Mouse (Mus musculus) midbrain, embryonic 15.5 days (tissue): ENCODE data around the gene Ebf1. TPM values are rescaled to one million over a fixed set of nuclear protein-coding genes. Genes with fewer than 3 reads are reported as not detected.

ENCODE experiments used
- ATAC-seq: fragments of 200-750 bp; cut with Nextera tagmentation; replicated peaks from 2 replicates; pipeline ENCODE4 v1.8.0; 2017; ENCODE audit warnings: moderate TSS enrichment
- H3K27ac ChIP-seq: fragments of 300-500 bp; sonication (generic); 2 replicates; pipeline ENCODE4 v1.5.1; 2015; ENCODE audit warnings: mild to moderate bottlenecking, inconsistent platforms
- H3K27me3 ChIP-seq: fragments of 300-500 bp; sonication (generic); replicated peaks from 2 replicates; pipeline ENCODE4 v1.6.1; 2015; ENCODE audit warnings: inconsistent platforms
- H3K36me3 ChIP-seq: fragments of 300-500 bp; sonication (generic); replicated peaks from 2 replicates; pipeline ENCODE4 v1.6.1; 2015; ENCODE audit warnings: inconsistent platforms
- H3K4me1 ChIP-seq: fragments of 300-500 bp; sonication (generic); 2 replicates; pipeline ENCODE4 v1.6.1; 2015; ENCODE audit warnings: inconsistent platforms
- H3K4me2 ChIP-seq: fragments of 300-500 bp; sonication (generic); 2 replicates; pipeline ENCODE4 v1.6.1; 2015; ENCODE audit warnings: inconsistent platforms, mild to moderate bottlenecking, moderate library complexity
- H3K4me3 ChIP-seq: fragments of 300-500 bp; sonication (generic); 2 replicates; pipeline ENCODE4 v1.5.1; 2015; ENCODE audit warnings: mild to moderate bottlenecking, inconsistent platforms
- H3K9ac ChIP-seq: fragments of 300-500 bp; sonication (generic); 2 replicates; pipeline ENCODE4 v1.6.1; 2015; ENCODE audit warnings: mild to moderate bottlenecking, inconsistent platforms
- H3K9me3 ChIP-seq: fragments of 300-500 bp; sonication (generic); 2 replicates; pipeline ENCODE4 v1.6.1; 2016; ENCODE audit warnings: inconsistent platforms
- WGBS: fragments of 180-500 bp; shearing (Covaris S2); methylation state at CpG from one replicate; pipeline ENCODE4 v1.1.7; 2015; ENCODE audit warnings: mixed read lengths; 5-methylcytosine and 5-hydroxymethylcytosine counted together
- polyA plus RNA-seq: library from polyadenylated mRNA; unstranded; fragments of >200 nt; fragmentation: Nextera tagmentation; extraction: Ambion mirVana; gene quantifications from 2 replicates; pipeline ENCODE4 v1.2.1, GENCODE M21; 2015

The Ebf1 gene
- polyA plus RNA-seq, 1 experiment from 2014 or later = 68.9 TPM

DNA sequence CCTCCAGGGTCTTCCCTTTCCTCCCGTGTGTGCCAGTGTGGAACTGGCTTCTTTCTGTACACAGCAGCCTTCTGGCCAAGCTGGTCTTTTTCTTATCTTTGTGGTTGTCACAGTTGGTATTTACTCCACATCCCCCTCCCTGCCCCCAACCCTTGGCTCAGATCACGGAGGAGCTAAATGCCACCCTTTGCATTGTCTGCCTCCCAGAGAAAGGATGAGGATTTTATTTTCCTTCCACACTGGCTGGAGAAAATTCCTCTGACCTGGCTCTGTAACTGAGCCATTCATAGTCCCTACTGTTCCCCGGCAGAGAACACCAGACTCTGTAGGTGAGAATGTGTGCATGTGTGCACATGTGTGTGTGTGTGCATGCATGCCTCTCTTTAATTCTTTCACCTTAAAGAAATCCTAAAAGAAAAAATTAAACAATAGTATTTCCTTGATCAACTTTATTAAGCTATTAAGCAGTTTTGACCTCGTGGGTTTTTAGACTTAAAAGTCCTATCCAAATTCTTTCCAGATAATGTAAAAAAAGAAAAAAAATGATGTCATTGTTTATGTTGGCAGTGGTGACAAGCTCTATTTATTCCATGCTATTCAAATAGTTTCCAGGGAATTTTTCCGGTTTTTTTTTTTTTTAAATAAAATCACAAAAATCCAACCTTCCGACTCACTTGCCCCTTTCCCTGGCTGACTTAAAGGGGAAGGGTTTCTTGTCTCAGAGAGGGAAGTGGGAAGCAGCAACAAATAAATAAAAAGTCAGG, 123.3 kb downstream of the Ebf1 start:
- H3K4me1 ChIP-seq = peaks cover 26% of the 10 kb centered on the region
- peak overlapping the region; percentile 42 for H3K4me2 ChIP-seq
- peak overlapping the region; percentile 58 for H3K27ac ChIP-seq
- ATAC-seq = 0 out of 2 replicates have a peak, but pooled peaks have one; percentile 40
- no peaks in the 10 kb centered on the region for H3K36me3 ChIP-seq
- 11% methylated on average over 6 of the region's 6 CpGs for WGBS
- H3K4me3 ChIP-seq = no peak overlapping the region
- H3K9me3 ChIP-seq = no peaks in the 10 kb centered on the region
- H3K9ac ChIP-seq = no peak overlapping the region
- no peaks in the 10 kb centered on the region for H3K27me3 ChIP-seq

DNA sequence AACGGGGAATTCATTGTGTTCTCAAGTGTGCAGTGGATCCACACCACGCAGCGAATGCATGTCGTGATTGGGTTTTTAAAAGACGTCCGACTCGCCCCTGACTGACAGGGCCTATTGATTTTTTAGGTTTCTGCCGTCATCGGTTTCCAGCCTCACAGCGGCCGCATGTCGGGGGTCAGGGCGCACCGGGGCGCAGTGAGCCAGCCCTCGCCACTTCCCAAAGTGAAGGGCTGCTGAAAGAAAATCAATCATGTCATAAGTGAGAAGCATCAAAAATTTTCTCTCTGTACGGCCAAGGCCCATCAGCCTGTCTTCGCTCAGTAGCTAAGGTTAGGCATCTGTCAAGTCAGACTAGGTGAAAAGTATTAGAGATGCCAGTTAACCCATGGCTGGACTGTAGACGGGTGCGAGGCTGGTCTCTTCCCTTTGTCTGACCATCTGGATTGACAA, 124.0 kb downstream of the Ebf1 start:
- Histone ChIP-seq H3K36me3 (no peaks in the 10 kb centered on the region), H3K9ac (no peak overlapping the region), H3K4me1 (peaks cover 26% of the 10 kb centered on the region), H3K27me3 (no peaks in the 10 kb centered on the region), H3K9me3 (no peaks in the 10 kb centered on the region), H3K4me2 (peak overlapping the region; percentile 42), H3K4me3 (no peak overlapping the region), H3K27ac (peak overlapping the region; percentile 58)
- ATAC-seq = peak; percentile 64; the same call in 1 of the 2 replicates
- WGBS = 15% methylated on average over 20 of the region's 20 CpGs

DNA sequence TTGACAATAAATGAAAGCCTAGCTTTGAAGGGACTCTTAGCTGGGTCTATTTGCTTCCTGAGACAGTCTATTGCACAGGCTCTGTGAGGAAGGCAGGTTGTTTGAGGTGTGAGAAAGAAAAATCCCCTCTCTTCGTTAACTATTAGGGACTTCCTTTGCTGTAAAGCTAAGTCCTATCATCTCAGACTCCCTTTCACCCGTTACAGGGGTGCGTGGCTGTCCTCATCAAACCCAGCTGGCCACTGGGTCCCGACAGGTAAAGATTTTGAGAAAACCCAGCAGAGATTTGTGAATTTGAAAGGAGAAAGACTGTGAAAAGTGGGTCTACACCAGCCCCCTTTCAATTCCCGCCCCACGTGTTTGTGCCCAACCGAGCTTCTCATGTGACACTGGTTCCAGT, 127.3 kb downstream of the Ebf1 start:
- H3K9ac ChIP-seq = no peak overlapping the region
- H3K27me3 ChIP-seq = no peaks in the 10 kb centered on the region
- H3K4me2 ChIP-seq = no peak overlapping the region
- no peak overlapping the region for H3K4me3 ChIP-seq
- no peak overlapping the region for H3K27ac ChIP-seq
- H3K36me3 ChIP-seq = no peaks in the 10 kb centered on the region
- ATAC-seq = no peak
- H3K4me1 ChIP-seq = peaks cover 23% of the 10 kb centered on the region
- H3K9me3 ChIP-seq = no peaks in the 10 kb centered on the region
- 62% methylated on average over 7 of the region's 7 CpGs for WGBS

DNA sequence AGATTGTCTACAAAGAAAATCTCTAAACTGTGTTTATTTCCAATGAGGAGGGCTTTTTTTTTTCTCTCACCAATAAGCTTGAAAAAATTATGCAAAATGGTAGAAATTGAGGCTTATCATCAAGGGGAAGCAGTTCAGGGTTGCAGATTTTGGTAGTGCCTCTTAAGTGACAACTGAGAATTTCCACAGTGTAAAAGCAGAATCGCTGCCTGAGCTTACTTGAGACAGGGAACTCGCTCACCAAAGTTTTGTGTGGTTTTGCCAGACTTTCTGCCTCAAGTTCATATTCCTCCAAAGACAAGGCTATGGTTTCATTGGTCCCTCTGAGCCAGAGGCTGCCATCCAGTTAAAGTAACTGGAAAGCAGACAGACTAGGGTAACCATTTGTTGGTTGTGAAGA, 128.8 kb downstream of the Ebf1 start:
- H3K27me3 ChIP-seq = no peaks in the 10 kb centered on the region
- H3K27ac ChIP-seq = no peak overlapping the region
- 82% methylated on average over 2 of the region's 2 CpGs for WGBS
- H3K9ac ChIP-seq = no peak overlapping the region
- H3K4me1 ChIP-seq = peaks cover 12% of the 10 kb centered on the region
- H3K36me3 ChIP-seq = no peaks in the 10 kb centered on the region
- no peak overlapping the region for H3K4me3 ChIP-seq
- no peaks in the 10 kb centered on the region for H3K9me3 ChIP-seq
- no peak for ATAC-seq
- no peak overlapping the region for H3K4me2 ChIP-seq

DNA sequence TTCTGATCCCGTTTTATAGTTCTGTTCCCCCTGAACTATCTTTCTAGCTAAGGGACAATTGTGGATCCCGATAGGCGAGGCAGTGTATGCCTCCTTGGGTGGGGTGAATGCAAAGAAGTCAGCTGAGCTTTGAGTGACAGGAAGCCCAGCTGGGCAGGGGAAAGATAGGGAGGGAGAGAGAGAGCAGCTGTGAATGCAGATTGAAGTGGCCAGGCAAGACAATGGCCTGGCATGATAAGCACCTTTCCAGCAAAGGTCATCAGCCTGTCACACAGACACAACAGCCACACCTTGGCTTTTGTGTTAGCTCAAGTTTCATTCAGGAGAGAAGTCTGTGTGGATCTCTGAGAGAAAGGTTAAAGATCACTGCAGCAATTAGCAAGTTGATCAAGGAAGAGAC, 129.6 kb downstream of the Ebf1 start:
- no peak overlapping the region for H3K27ac ChIP-seq
- H3K36me3 ChIP-seq = no peaks in the 10 kb centered on the region
- no peak for ATAC-seq
- H3K9me3 ChIP-seq = no peaks in the 10 kb centered on the region
- H3K4me2 ChIP-seq = no peak overlapping the region
- H3K9ac ChIP-seq = no peak overlapping the region
- H3K4me3 ChIP-seq = no peak overlapping the region
- H3K4me1 ChIP-seq = peaks cover 7% of the 10 kb centered on the region; the same call in 1 of the 2 replicates
- H3K27me3 ChIP-seq = no peaks in the 10 kb centered on the region
- WGBS = 8% methylated on average over 3 of the region's 3 CpGs

DNA sequence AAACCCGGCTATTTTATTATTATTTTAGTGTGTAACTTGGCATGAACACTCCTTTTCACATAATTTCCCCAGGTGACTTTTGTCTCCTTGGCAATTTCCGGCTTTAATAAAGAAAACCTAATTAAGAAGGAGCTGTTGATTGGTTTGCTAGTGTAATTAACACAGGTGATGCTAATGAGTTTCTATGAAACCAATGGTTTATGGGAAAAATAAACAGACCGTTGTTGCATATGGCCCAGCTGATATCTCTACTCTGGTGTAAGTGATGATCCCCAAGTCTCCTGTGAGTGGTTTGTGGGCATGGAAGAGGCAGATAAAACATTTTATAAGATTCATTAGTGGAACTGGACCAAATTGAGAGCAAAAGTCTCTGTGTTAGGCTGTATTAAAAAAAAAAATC, 132.2 kb downstream of the Ebf1 start:
- ATAC-seq = no peak
- H3K9ac ChIP-seq = no peak overlapping the region
- WGBS = 70% methylated on average over 3 of the region's 3 CpGs
- H3K4me3 ChIP-seq = no peak overlapping the region
- H3K27ac ChIP-seq = no peak overlapping the region
- no peak overlapping the region for H3K4me2 ChIP-seq
- no peaks in the 10 kb centered on the region for H3K36me3 ChIP-seq
- H3K4me1 ChIP-seq = peaks cover 7% of the 10 kb centered on the region; the same call in 1 of the 2 replicates
- H3K27me3 ChIP-seq = no peaks in the 10 kb centered on the region
- no peaks in the 10 kb centered on the region for H3K9me3 ChIP-seq

DNA sequence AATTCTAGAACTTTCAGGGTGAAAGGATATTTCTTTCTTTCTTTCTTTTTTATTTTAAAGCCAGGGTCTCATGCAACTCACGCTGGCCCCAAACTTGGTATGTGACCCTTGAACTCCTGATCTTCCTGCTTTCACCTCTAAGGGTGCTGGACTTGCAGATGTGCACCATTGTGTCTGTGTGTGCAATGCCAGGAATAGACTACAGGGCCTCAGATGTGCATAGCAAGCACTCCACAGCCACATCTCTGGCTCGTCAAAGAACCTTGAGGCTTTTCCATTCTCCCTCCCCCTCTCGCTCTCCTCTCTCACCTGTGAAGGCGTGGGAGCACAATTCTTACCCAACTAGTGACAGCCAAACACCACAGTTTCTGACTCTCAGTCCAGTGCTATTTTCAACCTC, 137.2 kb downstream of the Ebf1 start:
- Histone ChIP-seq H3K4me3 (no peak overlapping the region), H3K4me1 (no peaks in the 10 kb centered on the region), H3K36me3 (no peaks in the 10 kb centered on the region), H3K9ac (no peak overlapping the region), H3K4me2 (no peak overlapping the region), H3K9me3 (no peaks in the 10 kb centered on the region), H3K27ac (no peak overlapping the region), H3K27me3 (no peaks in the 10 kb centered on the region)
- WGBS = 79% methylated on average over 4 of the region's 4 CpGs
- ATAC-seq = no peak

DNA sequence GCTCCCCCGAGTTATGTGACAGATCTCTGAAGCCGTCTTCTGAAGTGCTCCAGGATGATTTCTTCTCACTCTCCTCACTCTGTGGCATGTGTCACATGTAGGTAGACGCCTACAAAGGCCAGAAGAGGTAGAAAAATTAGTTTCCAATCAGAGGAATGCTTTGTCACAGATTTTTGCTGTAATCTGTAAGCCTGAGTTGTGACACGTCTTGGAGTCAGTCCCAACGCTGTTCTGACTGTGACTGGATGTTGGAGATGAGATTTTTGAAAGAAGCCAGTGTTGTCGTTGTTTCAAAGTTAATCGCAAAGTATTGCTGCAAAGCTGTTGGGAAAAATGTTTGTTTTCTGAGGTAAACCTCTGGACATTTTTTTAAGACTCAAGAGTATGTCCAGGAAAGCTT, 139.2 kb downstream of the Ebf1 start:
- H3K27ac ChIP-seq = no peak overlapping the region
- H3K9me3 ChIP-seq = no peaks in the 10 kb centered on the region
- H3K4me1 ChIP-seq = peaks cover 5% of the 10 kb centered on the region
- no peak overlapping the region for H3K9ac ChIP-seq
- H3K36me3 ChIP-seq = no peaks in the 10 kb centered on the region
- 85% methylated on average over 7 of the region's 7 CpGs for WGBS
- no peak for ATAC-seq
- no peak overlapping the region for H3K4me2 ChIP-seq
- H3K27me3 ChIP-seq = no peaks in the 10 kb centered on the region
- H3K4me3 ChIP-seq = no peak overlapping the region

DNA sequence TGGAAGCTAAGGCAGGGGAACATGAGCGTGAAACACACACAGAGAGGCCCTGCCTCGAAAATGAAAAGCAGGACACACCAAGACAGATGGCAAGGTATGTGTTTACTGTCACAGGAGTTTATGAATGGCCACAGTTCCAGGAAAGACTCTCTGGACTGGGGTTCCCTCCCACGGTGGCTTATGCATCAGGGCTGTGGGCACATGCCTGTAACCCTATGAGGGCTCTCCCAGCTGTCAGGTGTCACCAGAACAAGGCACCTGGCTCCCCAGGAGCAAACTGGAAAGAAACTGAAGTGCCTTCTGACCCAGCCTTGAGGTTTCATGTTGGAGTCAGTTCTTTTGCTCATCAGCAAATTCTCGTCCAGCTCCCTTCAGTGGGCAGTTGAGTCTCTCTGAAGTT, 141.7 kb downstream of the Ebf1 start:
- Histone ChIP-seq H3K27ac (no peak overlapping the region), H3K4me3 (no peak overlapping the region), H3K4me2 (no peak overlapping the region), H3K27me3 (no peaks in the 10 kb centered on the region), H3K36me3 (no peaks in the 10 kb centered on the region), H3K9ac (no peak overlapping the region), H3K9me3 (no peaks in the 10 kb centered on the region), H3K4me1 (peaks cover 14% of the 10 kb centered on the region)
- 78% methylated on average over 4 of the region's 4 CpGs for WGBS
- no peak for ATAC-seq

DNA sequence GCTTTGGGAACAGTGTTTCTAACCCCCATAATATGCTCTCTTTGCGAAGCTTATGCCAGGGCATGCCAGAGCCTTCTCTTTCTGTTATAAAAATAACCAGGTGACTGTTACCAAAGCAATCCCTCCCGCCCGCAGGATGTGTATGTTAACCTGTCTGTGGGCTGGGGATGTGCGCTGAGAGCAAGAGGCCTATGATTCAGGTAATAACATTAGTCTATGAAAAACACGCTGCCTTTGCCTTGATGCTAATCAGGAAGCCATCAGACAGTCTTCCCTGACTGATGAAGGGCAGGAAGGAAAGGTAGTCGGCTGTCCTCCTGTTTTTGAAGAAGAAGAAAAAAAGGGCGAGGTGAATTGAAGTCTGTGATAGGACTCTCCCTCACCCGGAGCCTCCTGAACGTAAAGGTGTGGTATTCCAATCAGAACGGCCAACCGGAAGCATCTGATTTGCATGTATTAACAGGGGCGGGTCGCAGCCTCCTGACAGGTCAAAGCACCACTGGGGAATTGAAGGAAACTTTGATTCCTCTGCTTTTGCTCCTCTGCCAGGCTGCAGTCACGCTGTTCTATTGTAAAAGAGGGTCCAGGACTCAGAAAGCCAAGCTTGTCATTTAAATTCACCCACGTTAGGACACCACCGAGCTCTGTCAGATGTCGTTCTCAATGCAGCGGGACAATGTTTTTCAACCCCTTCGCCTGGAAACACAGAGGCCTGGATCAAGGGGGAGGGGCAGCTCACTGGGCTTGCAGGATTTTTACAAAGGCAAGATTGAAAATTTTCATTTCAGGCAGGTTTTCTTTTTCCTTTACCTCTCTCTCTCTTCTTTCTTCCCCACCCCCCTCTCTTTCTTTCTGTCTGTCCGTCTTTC, 144.2 kb downstream of the Ebf1 start:
- H3K27me3 ChIP-seq = no peaks in the 10 kb centered on the region
- ATAC-seq = 0 out of 2 replicates have a peak, but pooled peaks have one; percentile 49
- H3K4me3 ChIP-seq = 0 out of 2 replicates have a peak overlapping the region, but pooled peaks have one; percentile 2
- no peaks in the 10 kb centered on the region for H3K9me3 ChIP-seq
- peak overlapping the region; percentile 43; the same call in 1 of the 2 replicates for H3K27ac ChIP-seq
- peaks cover 14% of the 10 kb centered on the region for H3K4me1 ChIP-seq
- peak overlapping the region; percentile 36 for H3K4me2 ChIP-seq
- WGBS = 7% methylated on average over 20 of the region's 20 CpGs
- H3K36me3 ChIP-seq = no peaks in the 10 kb centered on the region
- H3K9ac ChIP-seq = no peak overlapping the region

DNA sequence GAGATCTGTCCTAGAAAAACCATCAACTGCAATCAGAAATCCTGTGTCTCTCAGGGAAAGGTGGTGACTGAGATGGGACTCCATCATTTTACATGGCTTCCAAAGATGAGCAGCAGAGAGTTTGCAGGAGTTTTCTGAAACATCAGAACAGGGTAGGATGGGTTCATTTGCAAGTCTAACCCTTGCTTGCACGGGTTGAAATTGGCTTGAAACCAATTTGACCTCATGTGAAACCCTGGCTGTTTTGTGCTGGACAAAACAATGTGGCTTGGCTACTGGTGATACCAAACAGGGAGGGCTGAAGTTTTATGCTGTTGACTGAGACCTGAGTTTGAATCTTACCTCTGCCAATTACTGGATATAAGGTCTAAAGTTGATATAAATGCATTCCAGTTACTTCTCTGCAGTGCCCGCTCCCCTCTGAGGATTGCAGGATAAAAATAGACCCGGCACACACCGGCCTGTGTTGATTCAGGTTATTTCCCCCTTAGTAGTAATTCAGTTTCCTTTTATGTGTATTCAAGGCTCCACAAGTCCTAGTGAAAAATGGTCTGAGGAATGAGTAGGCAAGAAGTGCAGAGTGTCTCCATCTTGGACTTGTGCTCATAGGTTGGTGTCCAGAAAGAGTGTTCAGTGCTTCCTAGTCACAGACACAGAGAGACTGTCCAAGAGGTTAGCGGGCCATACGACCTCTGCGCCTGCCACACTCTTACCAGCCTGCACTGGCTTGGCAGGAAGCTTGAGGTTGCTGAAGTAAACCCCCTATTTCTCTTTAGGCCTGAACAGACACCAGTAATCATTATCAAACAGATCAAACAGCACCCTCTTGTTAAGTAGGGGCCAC, 147.1 kb downstream of the Ebf1 start:
- no peak overlapping the region for H3K27ac ChIP-seq
- H3K4me2 ChIP-seq = no peak overlapping the region
- H3K27me3 ChIP-seq = no peaks in the 10 kb centered on the region
- 81% methylated on average over 7 of the region's 7 CpGs for WGBS
- H3K4me1 ChIP-seq = peaks cover 24% of the 10 kb centered on the region
- H3K9ac ChIP-seq = no peak overlapping the region
- no peak for ATAC-seq
- H3K9me3 ChIP-seq = no peaks in the 10 kb centered on the region
- H3K4me3 ChIP-seq = no peak overlapping the region
- no peaks in the 10 kb centered on the region for H3K36me3 ChIP-seq

DNA sequence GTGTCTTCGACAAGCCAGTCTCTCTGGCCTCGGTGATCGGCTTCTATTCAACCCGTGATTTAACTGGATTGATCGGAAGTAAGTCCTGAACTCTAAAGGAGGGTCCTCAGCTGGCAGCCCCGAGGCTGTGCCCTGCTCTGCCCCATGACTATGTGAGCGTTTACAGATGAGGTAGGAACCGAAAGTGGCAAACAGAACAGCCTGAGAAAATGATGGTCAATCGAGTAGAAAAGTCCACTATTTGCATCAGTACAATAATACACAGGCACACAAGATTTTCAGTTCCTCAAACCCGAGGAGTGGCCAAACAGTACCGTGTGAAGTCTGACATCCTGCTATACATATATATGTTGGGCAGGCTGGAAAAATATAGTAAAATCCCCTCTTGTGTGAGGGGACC, 147.9 kb downstream of the Ebf1 start:
- H3K9ac ChIP-seq = no peak overlapping the region
- no peak overlapping the region for H3K4me2 ChIP-seq
- H3K4me3 ChIP-seq = no peak overlapping the region
- H3K27ac ChIP-seq = no peak overlapping the region
- peaks cover 24% of the 10 kb centered on the region for H3K4me1 ChIP-seq
- no peaks in the 10 kb centered on the region for H3K27me3 ChIP-seq
- no peaks in the 10 kb centered on the region for H3K9me3 ChIP-seq
- H3K36me3 ChIP-seq = no peaks in the 10 kb centered on the region
- WGBS = 59% methylated on average over 11 of the region's 11 CpGs
- ATAC-seq = no peak
